Mouse (Mus musculus): ENCODE measurements around the gene Eef2. TPM values are rescaled to one million over a fixed set of nuclear protein-coding genes. Genes with fewer than 3 reads are reported as not detected.
A peak's percentile ranks its signal among the peaks of the same experiment; 100 is the strongest.
"Not testable (repeated sequence)": the region's sequence is repeated elsewhere in the genome, so short reads cannot be mapped to it uniquely, and the experiment has no call there.

The Eef2 gene
- total and polyA plus RNA-seq, 2 experiments from 2014 or later = 485 to 2,175 TPM

DNA sequence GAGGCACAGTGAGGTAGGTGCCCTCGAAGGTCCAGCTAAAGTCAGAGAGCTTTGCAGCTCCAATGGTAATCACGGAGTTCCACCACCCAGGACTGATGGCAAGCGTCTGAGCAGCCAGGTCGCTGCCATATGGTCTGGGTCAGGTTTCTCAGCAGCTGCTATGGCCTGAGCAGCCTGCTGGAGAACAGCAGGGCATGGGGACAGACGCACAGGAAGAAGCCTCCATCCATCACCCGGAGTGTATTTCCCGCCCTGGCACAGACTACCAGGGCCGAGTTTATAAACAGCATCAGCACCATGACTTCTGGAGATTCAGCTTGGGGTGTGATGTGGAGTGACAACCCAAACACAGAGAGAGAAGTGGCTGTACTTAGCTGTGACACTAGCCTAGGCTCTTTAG, 11.3 kb upstream of the Eef2 start:
- Histone ChIP-seq H3K9me3 (ENCODE audit: low read length) (no peaks in the 10 kb centered on the region), H3K4me2 (ENCODE audit: low read depth) (no peak overlapping the region), H3K36me3 (ENCODE audit: insufficient read depth) (peaks cover 24% of the 10 kb centered on the region; the same call in 1 of the 2 replicates), H3K4me3 (ENCODE audit: low read depth, low read length) (no peak overlapping the region), H3K4me1 (ENCODE audit: insufficient read depth) (peaks cover 7% of the 10 kb centered on the region), H3K27me3 (ENCODE audit: insufficient read depth, low read length) (no peaks in the 10 kb centered on the region), H3K27ac (ENCODE audit: low read depth, low read length) (no peak overlapping the region), H3K9ac (no peak overlapping the region)
- no peak for ATAC-seq
- WGBS = 89% methylated on average over 8 of the region's 8 CpGs
- no peak for DNase-seq
- TF ChIP-seq CTCF (IDR thresholded peaks at IDR 0.05; ENCODE audit: low read depth) = no peak

DNA sequence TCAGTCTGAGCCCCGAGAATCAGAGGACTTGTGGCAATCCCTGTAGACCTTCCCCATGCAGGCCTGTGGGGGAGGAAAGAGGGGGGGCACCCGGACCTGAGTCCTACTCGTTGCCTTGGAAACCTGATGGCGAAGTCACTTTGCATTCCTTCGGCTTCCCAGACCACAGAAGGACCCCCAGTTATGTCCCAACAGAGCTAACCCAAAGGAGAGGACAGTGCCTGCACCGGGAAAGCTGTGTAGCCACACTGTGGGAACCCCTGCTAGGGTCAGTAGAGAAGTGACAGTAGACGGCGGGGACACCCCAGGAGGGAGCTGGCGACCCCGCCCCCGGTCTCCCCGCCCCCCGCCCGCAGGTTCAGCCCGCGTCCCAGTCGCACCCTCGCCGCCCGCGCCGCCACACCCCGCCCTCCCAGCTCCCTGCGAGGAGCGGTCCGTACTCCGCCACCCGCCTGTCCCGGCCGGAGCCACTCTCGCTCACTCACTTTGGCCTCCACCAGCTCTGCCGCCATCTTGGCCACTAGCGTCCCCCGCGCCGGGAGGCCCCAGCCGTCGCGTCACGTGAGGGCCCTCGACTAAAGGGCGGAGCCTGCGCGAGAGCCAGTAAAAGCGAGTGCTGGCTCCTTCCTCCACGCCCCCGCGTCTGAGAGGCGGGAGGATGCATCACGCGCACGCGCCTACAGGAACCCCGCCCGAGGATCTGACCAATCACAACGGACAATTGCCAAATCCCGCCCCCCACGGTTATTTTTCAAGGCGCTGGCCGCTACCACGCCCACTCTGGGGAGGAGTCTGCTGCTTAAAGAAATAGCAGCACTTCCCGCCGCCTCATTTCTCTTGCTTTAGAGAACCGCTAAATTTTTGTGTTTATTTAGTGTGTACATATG, 9.0 kb upstream of the Eef2 start, which contains the start of gene Pias4:
TSS of gene Pias4 (minus strand) at position 724 of the 887 bp plus-strand sequence.
- Histone ChIP-seq H3K4me3 (ENCODE audit: low read depth, low read length) (peak within 1 kb of the TSS; percentile 68), H3K9ac (peak within 1 kb of the TSS; percentile 65), H3K27me3 (ENCODE audit: insufficient read depth, low read length) (no peaks in the 10 kb centered on the region), H3K9me3 (ENCODE audit: low read length) (no peaks in the 10 kb centered on the region), H3K4me2 (ENCODE audit: low read depth) (peak within 1 kb of the TSS; percentile 78), H3K4me1 (ENCODE audit: insufficient read depth) (peaks cover 7% of the 10 kb centered on the region), H3K36me3 (ENCODE audit: insufficient read depth) (peaks cover 9% of the 10 kb centered on the region; the same call in 1 of the 2 replicates), H3K27ac (ENCODE audit: low read depth, low read length) (peak within 1 kb of the TSS; percentile 69)
- no peak for TF ChIP-seq CTCF (IDR thresholded peaks at IDR 0.05; ENCODE audit: low read depth)
- ATAC-seq (peak; percentile 92), DNase-seq (peak; percentile 100)
- under 1% methylated on average over 63 of the region's 64 CpGs for WGBS

DNA sequence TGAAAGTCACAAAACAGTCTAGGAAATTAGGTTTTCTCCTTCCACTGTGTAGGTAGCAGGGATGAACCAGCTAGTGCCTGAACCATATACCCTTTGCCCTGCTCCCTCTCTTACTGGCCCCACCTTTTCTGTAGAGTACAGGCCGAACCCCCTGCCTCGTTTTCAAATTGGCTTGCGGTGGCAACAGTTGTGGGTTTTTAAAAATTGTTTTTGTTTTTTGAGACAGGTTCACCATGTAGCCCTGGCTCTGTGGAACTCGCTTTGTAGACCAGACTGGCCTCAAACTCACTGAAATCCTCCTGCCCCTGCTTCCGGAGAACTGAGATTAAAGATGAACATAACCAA, 8.4 kb upstream of the Eef2 start:
- peak overlapping the region; percentile 69 for H3K27ac ChIP-seq (ENCODE audit: low read depth, low read length)
- peak overlapping the region; percentile 74 for H3K4me2 ChIP-seq (ENCODE audit: low read depth)
- H3K36me3 ChIP-seq (ENCODE audit: insufficient read depth) = peaks cover 5% of the 10 kb centered on the region; the same call in 1 of the 2 replicates
- no peaks in the 10 kb centered on the region for H3K9me3 ChIP-seq (ENCODE audit: low read length)
- DNase-seq = no peak
- WGBS = 7% methylated on average over 5 of the region's 5 CpGs
- H3K4me3 ChIP-seq (ENCODE audit: low read depth, low read length) = peak overlapping the region; percentile 43
- H3K9ac ChIP-seq = peak overlapping the region; percentile 59; the same call in 1 of the 2 replicates
- H3K27me3 ChIP-seq (ENCODE audit: insufficient read depth, low read length) = no peaks in the 10 kb centered on the region
- ATAC-seq = peak; percentile 64
- peaks cover 7% of the 10 kb centered on the region for H3K4me1 ChIP-seq (ENCODE audit: insufficient read depth)
- no peak for TF ChIP-seq CTCF (IDR thresholded peaks at IDR 0.05; ENCODE audit: low read depth)

DNA sequence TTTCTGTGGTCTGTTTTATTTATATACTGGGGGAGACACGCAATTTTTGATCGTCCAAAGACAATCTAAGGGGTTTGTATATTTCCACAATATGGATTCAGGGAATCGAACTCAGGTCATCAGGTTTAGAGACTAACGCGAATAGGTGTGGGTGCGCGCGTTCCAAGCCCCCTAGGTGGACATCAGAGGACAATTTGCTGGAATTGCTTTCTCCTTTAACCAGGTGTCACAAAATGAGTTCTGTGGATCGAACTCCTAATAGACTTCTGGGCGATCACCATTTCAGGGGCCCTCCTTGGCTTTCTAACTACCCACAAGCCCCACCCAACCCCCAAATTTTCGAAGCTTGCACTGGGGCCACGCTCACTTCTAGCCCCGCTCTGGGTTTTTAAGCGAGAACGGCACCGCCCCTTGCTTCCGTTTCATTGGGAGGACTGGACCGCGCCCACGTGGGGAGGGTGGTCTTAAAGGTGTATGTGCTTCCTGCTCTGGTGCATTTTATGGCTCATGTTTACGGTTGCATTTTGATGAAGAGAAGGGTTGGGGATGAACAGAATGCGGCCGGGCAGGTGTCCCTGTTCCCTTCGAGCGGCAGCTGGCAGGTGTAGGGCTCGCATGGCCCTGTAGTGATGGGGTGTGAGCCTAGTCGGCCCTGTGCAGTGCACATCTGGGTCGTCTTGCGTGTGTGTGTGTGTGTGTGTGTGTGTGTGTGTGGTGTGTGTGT, 7.7 kb upstream of the Eef2 start:
- Histone ChIP-seq H3K4me3 (ENCODE audit: low read depth, low read length) (peak overlapping the region; percentile 43), H3K4me1 (ENCODE audit: insufficient read depth) (peaks cover 11% of the 10 kb centered on the region), H3K27me3 (ENCODE audit: insufficient read depth, low read length) (no peaks in the 10 kb centered on the region), H3K9ac (peak overlapping the region; percentile 59), H3K9me3 (ENCODE audit: low read length) (no peaks in the 10 kb centered on the region), H3K27ac (ENCODE audit: low read depth, low read length) (peak overlapping the region; percentile 69), H3K36me3 (ENCODE audit: insufficient read depth) (peaks cover 2% of the 10 kb centered on the region; the same call in 1 of the 2 replicates), H3K4me2 (ENCODE audit: low read depth) (peak overlapping the region; percentile 74)
- DNase-seq (peak; percentile 83), ATAC-seq (peak; percentile 47)
- WGBS = 2% methylated on average over 29 of the region's 29 CpGs
- no peak for TF ChIP-seq CTCF (IDR thresholded peaks at IDR 0.05; ENCODE audit: low read depth)

DNA sequence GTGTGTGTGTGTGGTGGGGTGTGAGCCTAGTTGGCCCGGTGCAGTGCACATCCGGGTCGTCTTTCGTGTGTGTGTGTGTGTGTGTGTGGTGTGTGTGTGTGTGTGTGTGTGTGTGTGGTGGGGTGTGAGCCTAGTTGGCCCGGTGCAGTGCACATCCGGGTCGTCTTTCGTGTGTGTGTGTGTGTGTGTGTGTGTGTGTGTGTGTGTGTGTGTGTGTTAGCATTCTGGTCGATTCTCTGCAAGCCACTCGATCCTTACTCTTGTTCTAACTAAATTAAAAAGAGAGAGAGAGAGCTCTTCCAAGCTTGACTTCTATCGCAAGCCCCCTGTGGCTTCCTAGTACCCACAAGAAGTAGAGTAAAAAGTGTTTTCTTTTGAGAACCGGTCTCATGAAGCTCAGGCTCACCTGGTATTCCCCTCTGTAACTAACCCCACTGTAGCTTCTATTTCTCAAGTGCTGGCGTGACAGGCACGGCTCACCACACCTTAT, 7.0 kb upstream of the Eef2 start:
- H3K4me2 ChIP-seq (ENCODE audit: low read depth) = peak overlapping the region; percentile 74
- DNase-seq = peak; percentile 40

DNA sequence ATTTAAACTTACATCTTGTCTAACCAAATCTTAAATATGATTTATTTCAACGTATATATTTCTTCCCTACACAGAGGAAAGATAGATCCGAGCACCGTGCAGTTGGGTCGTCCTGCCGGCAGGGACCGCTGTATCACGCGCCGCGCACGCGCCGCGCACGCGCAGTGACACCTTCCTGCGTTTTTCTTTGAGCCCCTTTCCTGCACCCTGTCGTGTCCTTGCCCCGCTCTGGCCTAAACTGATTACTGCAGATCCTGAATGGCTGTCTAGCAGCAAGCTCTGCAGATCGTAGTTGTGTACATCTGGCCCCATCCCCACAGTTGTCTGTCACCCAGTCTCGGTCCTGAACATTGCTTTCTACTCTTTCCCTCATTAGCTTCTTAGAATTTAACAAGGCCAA, 3.3 kb upstream of the Eef2 start:
- H3K4me1 ChIP-seq (ENCODE audit: insufficient read depth) = peaks cover 21% of the 10 kb centered on the region
- H3K9ac ChIP-seq = peak overlapping the region; percentile 40; the same call in 1 of the 2 replicates
- 5% methylated on average over 21 of the region's 21 CpGs for WGBS

More for the DNA sequence above, 7.0 kb upstream of the Eef2 start:
- not testable (repeated sequence) for H3K4me3 ChIP-seq (ENCODE audit: low read depth, low read length); H3K36me3 ChIP-seq (ENCODE audit: insufficient read depth); H3K9ac ChIP-seq; H3K27me3 ChIP-seq (ENCODE audit: insufficient read depth, low read length); H3K9me3 ChIP-seq (ENCODE audit: low read length)
- WGBS = 34% methylated on average over 13 of the region's 14 CpGs
- Histone ChIP-seq H3K4me1 (ENCODE audit: insufficient read depth) (peaks cover 18% of the 10 kb centered on the region), H3K27ac (ENCODE audit: low read depth, low read length) (peak overlapping the region; percentile 57; the same call in 1 of the 2 replicates)
- peak; percentile 17 for ATAC-seq

More for the DNA sequence above, 3.3 kb upstream of the Eef2 start:
- no peaks in the 10 kb centered on the region for H3K27me3 ChIP-seq (ENCODE audit: insufficient read depth, low read length)
- TF ChIP-seq CTCF (IDR thresholded peaks at IDR 0.05; ENCODE audit: low read depth) = peak; percentile 91
- ATAC-seq (peak; percentile 46), DNase-seq (peak; percentile 93)
- H3K36me3 ChIP-seq (ENCODE audit: insufficient read depth) = peaks cover 6% of the 10 kb centered on the region
- peak overlapping the region; percentile 37 for H3K4me2 ChIP-seq (ENCODE audit: low read depth)
- peak overlapping the region; percentile 95 for H3K27ac ChIP-seq (ENCODE audit: low read depth, low read length)
- H3K4me3 ChIP-seq (ENCODE audit: low read depth, low read length) = peak overlapping the region; percentile 15; the same call in 1 of the 2 replicates
- no peaks in the 10 kb centered on the region for H3K9me3 ChIP-seq (ENCODE audit: low read length)
